Mouse (Mus musculus) cortical plate, adult 2 months (tissue): Measurements from ENCODE around the gene Myt1l. TPM values are rescaled to one million over a fixed set of nuclear protein-coding genes. Genes with fewer than 3 reads are reported as not detected.
A peak's percentile ranks its signal among the peaks of the same experiment; 100 is the strongest.

ENCODE experiments used
- H3K27ac ChIP-seq: fragments of 200-500 bp; 2 replicates; pipeline ENCODE4 v1.5.1; 2012; ENCODE audit warnings: low read length, control low read depth, inconsistent platforms; ENCODE audit not compliant: insufficient read depth
- H3K4me1 ChIP-seq: fragments of 200-500 bp; 2 replicates; pipeline ENCODE4 v1.6.1; 2011; ENCODE audit warnings: low read length; ENCODE audit not compliant: control insufficient read depth, insufficient read depth
- H3K4me3 ChIP-seq: fragments of 200-500 bp; 2 replicates; pipeline ENCODE4 v1.5.1; 2011; ENCODE audit warnings: mild to moderate bottlenecking, low read length, control low read depth; ENCODE audit not compliant: insufficient read depth
- CTCF ChIP-seq: fragments of 200-500 bp; IDR thresholded peaks from 2 replicates; pipeline ENCODE4 v1.5.1; 2011; ENCODE audit warnings: mild to moderate bottlenecking, control low read depth, low read length; ENCODE audit not compliant: insufficient read depth; ENCODE audit errors: extremely low read depth
- POLR2A ChIP-seq: fragments of 200-500 bp; IDR thresholded peaks from 2 replicates; pipeline ENCODE4 v1.6.1; 2011; ENCODE audit warnings: mild to moderate bottlenecking, low read length, control low read depth; ENCODE audit not compliant: insufficient read depth; ENCODE audit errors: extremely low read depth
- polyA plus RNA-seq: library from polyadenylated mRNA; depleted of rRNA; stranded (reverse); fragments of >200 nt; gene quantifications from 2 replicates; pipeline ENCODE4 v1.2.3, GENCODE M21; 2012

Gene Myt1l
- polyA plus RNA-seq, 1 experiment, result 74.1 TPM

DNA sequence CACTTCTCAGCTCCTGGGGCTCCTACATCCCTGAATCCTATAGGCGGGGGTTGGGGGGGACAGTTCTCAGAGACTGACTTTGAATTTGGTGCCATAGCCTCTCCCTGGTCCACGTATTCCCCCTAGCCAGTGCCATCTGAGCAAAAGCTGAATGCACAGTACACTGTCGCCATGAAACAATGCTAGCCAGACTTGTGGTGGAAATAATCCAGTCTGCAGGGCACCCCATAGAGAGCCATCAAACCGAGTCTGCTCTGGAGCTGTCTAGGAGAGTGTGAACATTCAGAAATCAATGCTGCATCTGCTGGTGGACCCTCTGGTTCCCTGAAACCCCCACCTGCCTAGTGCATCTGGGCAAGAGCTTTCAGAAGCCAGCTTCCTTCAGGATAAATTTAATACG, 9.7 kb downstream of the Myt1l start:
- TF ChIP-seq CTCF (no peak), POLR2A (no peak)
- H3K4me3 ChIP-seq, result peak overlapping the region; percentile 75
- H3K27ac ChIP-seq, result peak overlapping the region; percentile 22
- H3K4me1 ChIP-seq, result peaks cover 14% of the 10 kb centered on the region

DNA sequence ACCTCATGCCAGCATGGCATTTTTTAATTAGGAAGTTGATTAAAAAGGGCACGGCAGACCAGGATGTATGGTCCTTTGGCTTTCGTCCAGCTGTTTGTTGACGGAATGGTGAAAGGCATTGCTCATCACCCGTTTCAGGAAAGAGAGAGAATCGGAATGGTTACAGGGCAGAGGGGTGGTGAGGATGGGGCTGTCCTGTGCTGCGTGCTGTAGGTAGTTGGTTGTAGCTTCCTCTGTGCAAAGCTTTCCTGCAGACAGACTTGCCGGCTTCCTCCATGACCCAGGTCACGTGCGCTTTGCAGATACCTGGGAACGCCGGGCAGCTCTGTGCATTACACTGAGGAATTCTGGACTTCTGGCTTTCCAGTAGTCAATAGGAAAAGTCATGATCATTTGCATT, 10.3 kb downstream of the Myt1l start:
- TF ChIP-seq POLR2A, result peak; percentile 38; the same call in 1 of the 2 replicates
- no peak for TF ChIP-seq CTCF
- Histone ChIP-seq H3K27ac (peak overlapping the region; percentile 22), H3K4me3 (peak overlapping the region; percentile 75), H3K4me1 (peaks cover 14% of the 10 kb centered on the region)

DNA sequence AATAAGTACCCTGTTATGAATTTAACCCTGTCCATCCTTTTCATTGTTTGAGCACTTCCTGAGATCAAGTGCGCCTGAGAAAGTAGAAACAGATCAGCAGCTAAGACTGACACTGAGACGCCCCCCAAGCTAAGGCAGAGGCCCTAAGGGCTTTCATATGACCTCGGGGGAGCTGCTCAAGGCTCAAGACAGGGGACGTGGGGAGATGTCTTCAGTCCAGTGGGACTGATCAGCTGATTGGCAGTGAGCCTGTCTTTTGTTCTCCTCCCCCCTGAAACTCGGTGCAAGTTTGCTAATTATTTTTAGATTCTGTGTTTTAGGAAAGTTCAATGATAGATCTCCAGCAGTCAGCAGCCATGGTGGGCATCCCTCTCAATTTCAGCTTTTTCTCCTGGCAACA, 10.9 kb downstream of the Myt1l start:
- Histone ChIP-seq H3K27ac (no peak overlapping the region), H3K4me3 (no peak overlapping the region; the same call in 1 of the 2 replicates), H3K4me1 (peaks cover 15% of the 10 kb centered on the region)
- TF ChIP-seq POLR2A (no peak), CTCF (no peak)

DNA sequence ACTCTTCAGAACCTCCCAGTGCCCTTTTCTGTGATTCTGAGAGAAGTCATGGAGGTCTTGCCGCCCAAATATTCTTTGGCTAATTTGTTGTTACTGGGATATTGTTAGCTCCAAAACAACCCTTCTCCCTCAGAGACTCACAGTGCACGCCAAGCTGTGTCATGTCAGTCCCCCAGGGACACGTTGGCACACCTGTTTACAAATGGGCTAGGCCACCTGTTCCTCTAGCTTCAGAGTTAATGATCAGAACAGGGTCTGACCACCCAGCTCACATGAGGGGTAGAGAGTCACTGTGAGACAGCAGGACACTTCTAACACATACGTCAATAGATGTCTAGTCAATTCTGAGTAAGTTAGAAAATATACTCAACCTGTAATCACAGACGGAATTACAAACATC, 12.6 kb downstream of the Myt1l start:
- H3K4me1 ChIP-seq, result peaks cover 17% of the 10 kb centered on the region
- no peak overlapping the region for H3K4me3 ChIP-seq
- TF ChIP-seq POLR2A, result no peak
- H3K27ac ChIP-seq, result no peak overlapping the region

DNA sequence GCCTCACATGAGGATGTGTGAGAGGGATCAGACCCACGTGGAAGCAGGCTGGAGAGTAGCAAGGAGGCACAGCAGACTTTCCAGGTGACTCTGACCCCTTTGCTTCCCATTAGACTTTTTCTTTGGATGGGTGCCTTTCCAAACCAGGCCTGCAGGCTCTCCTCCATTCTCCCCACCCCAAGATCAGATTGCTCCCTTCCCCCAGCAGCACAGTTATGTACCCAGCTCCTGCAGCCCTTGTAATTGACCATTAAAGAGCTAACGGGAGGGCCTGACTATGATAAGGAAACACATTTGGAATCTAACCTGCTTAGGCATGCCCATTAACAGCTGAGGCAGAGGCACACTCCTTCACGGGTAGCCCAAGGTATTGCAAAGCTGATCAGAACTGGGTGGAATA, 17.9 kb downstream of the Myt1l start:
- Histone ChIP-seq H3K27ac (no peak overlapping the region), H3K4me3 (no peak overlapping the region), H3K4me1 (peaks cover 25% of the 10 kb centered on the region)
- no peak for TF ChIP-seq CTCF
- no peak for TF ChIP-seq POLR2A

DNA sequence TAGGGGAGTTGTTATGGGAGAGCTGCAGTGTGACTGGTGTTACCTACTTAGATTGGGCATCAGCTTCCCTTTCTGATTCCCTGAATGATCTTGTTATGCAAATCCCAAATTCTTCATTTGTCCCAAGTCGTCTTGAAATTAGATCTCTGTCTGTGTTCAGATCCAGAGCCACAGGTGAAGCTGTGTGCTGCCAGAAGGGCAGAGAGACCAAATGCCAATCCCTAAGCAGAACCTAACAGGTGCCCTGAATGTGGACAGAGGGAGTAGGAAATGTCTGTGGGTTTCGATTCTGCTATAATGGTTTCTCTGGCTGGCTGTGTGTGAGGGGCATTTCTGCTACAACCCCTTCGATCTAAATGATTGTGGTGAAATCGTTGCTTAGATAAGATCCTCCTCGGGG, 18.9 kb downstream of the Myt1l start:
- H3K4me3 ChIP-seq, result no peak overlapping the region
- peak overlapping the region; percentile 9; the same call in 1 of the 2 replicates for H3K27ac ChIP-seq
- TF ChIP-seq CTCF (no peak), POLR2A (no peak)
- peaks cover 25% of the 10 kb centered on the region for H3K4me1 ChIP-seq

DNA sequence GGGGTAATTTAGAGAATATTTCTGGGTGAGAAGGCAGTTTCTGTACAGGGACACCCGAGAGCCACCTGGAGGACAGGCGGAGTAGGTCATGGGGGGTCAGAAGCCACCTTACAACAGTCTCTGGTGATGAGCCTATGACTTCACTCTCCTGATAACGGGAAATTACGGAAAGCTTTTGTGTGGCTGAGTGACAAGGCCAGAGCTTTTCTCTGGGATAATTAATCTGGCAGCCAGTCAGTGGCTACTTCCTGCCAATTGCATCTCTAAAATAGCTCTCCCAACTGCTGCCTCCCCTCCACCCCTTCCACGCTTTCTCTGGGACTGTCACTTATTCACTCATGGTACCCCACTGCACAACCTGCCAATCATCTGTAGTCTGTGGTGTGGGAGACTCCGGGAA, 19.6 kb downstream of the Myt1l start:
- peak overlapping the region; percentile 9; the same call in 1 of the 2 replicates for H3K27ac ChIP-seq
- H3K4me3 ChIP-seq, result no peak overlapping the region
- no peak for TF ChIP-seq CTCF
- no peak for TF ChIP-seq POLR2A
- H3K4me1 ChIP-seq, result peaks cover 24% of the 10 kb centered on the region

DNA sequence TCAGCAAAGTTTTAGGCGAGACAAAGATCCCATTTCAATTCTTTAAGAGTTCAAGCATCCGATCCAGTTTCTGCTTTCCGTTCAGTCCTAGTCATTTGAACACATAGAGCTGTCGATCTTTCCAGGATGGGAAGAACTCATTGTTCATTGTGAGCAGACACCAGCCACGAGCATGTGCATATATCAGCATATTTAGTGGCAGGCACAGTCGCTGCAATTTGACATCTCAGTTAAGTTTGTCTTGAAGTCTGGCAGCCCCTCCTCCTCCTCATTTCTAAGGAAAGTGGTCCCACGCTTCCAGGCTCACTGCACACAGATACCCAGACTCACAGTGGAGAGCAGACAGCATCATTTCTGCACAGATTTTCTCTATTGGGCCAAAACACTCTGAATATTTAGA, 25.0 kb downstream of the Myt1l start:
- Histone ChIP-seq H3K27ac (no peak overlapping the region), H3K4me3 (no peak overlapping the region), H3K4me1 (peaks cover 20% of the 10 kb centered on the region)
- no peak for TF ChIP-seq CTCF
- no peak for TF ChIP-seq POLR2A

DNA sequence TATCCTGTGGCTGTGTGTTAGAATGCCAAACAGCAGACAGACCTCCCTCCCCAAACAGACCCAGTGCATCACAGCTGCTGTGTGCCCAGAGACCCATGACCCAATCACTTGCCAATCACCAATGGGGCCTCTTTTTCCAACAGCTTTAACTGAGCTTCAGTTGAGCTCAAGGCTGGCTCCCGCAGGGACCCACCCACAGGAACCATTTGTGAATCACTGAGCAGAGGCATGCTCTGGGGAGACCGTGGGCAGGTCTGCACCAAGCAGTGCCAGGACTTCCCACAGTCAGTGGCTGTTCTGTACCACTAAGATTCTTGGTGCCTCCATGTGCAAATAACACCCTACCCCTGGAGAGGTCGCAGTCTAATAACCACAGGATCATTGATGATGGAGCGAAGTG, 27.5 kb downstream of the Myt1l start:
- H3K4me1 ChIP-seq, result peaks cover 27% of the 10 kb centered on the region
- no peak overlapping the region for H3K27ac ChIP-seq
- no peak overlapping the region for H3K4me3 ChIP-seq
- TF ChIP-seq CTCF, result no peak
- 0 out of 2 replicates have a peak, but pooled peaks have one; percentile 14 for TF ChIP-seq POLR2A

DNA sequence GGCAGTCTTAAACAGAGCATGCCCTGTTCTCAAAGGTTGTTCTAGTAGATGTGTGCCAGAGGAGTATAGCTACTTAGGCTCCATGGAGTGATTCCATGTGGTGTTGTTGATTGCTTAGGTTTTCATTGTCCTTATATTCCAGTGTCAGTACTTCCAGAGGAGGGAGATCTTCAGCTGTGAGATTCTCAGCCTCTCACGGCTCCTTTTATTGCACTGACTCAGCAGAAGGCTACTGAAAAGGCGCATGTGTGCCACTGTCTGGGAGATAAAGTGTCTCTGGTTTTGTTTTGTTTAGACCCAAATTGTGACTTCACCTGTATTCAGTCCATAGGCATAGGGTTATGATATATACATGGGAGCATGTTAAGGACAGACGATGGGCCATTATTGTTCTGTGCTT, 28.2 kb downstream of the Myt1l start:
- H3K4me1 ChIP-seq, result peaks cover 28% of the 10 kb centered on the region
- no peak for TF ChIP-seq CTCF
- no peak for TF ChIP-seq POLR2A
- H3K4me3 ChIP-seq, result no peak overlapping the region
- no peak overlapping the region for H3K27ac ChIP-seq
